Mouse (Mus musculus) limb, embryonic 14.5 days (tissue): Measurements from ENCODE around the gene Paqr8. TPM values are rescaled to one million over a fixed set of nuclear protein-coding genes. Genes with fewer than 3 reads are reported as not detected.

Source experiments
- ATAC-seq: fragments of 200-750 bp; cut with Nextera tagmentation; 2 replicates; pipeline ENCODE4 v1.8.0; 2017; ENCODE audit warnings: low read depth, moderate number of reproducible peaks, moderate TSS enrichment; ENCODE audit not compliant: low FRiP score
- DNase-seq: peaks from one replicate; pipeline ENCODE4 v3.0.0-alpha.2; 2015; ENCODE audit warnings: low spot score
- H3K27ac ChIP-seq: fragments of 300-500 bp; sonication (generic); replicated peaks from 2 replicates; pipeline ENCODE4 v1.5.1; 2014; ENCODE audit warnings: low read depth, mild to moderate bottlenecking, low read length, moderate library complexity, mixed read lengths
- H3K27me3 ChIP-seq: fragments of 300-500 bp; sonication (generic); 2 replicates; pipeline ENCODE4 v1.6.1; 2014; ENCODE audit warnings: low read length, mixed read lengths; ENCODE audit not compliant: control insufficient read depth, insufficient read depth
- H3K36me3 ChIP-seq: fragments of 300-500 bp; sonication (generic); 2 replicates; pipeline ENCODE4 v1.6.1; 2014; ENCODE audit warnings: mild to moderate bottlenecking, low read length, moderate library complexity, mixed read lengths; ENCODE audit not compliant: control insufficient read depth, insufficient read depth
- H3K4me1 ChIP-seq: fragments of 300-500 bp; sonication (generic); 2 replicates; pipeline ENCODE4 v1.6.1; 2014; ENCODE audit warnings: antibody characterized with exemption, low read length, mixed read lengths; ENCODE audit not compliant: control insufficient read depth, insufficient read depth
- H3K4me2 ChIP-seq: fragments of 300-500 bp; sonication (generic); replicated peaks from 2 replicates; pipeline ENCODE4 v1.6.1; 2014; ENCODE audit warnings: low read depth, mild to moderate bottlenecking, low read length, moderate library complexity; ENCODE audit not compliant: severe bottlenecking
- H3K4me3 ChIP-seq: fragments of 300-500 bp; sonication (generic); replicated peaks from 2 replicates; pipeline ENCODE4 v1.5.1; 2014; ENCODE audit warnings: low read length
- H3K9ac ChIP-seq: fragments of 300-500 bp; sonication (generic); 2 replicates; pipeline ENCODE4 v1.6.1; 2014; ENCODE audit warnings: mild to moderate bottlenecking, low read depth, low read length, moderate library complexity; ENCODE audit not compliant: severe bottlenecking
- H3K9me3 ChIP-seq: fragments of 300-500 bp; sonication (generic); 2 replicates; pipeline ENCODE4 v1.6.1; 2016; ENCODE audit warnings: low read length; ENCODE audit not compliant: control insufficient read depth
- POLR2A ChIP-seq: fragments of 200-500 bp; IDR thresholded peaks from 2 replicates; pipeline ENCODE4 v1.8.0; 2012; ENCODE audit warnings: inconsistent platforms, mild to moderate bottlenecking, moderate library complexity, borderline replicate concordance; ENCODE audit not compliant: insufficient read depth, insufficient read length; ENCODE audit errors: extremely low read depth
- WGBS: fragments of 180-500 bp; shearing (Covaris S2); extraction: QIAGEN DNeasy Blood & Tissue Kit; methylation state at CpG from one replicate; pipeline ENCODE4 v1.1.7; 2014; 5-methylcytosine and 5-hydroxymethylcytosine counted together
- polyA plus RNA-seq, 2 experiments: library from polyadenylated mRNA; depleted of rRNA in 1 of 2; stranded (reverse) in 1 of 2; unstranded in 1 of 2; fragments of >200 nt; fragmentation: Nextera tagmentation in 1 of 2; extraction: Ambion mirVana in 1 of 2; gene quantifications; 2 replicates each; pipeline versions ENCODE4 v1.2.1 to v1.2.3; 2012 to 2014

Paqr8 gene
- polyA plus RNA-seq, 2 experiments: 5.7 to 7.9 TPM

- no peak for ATAC-seq
- WGBS: 51% methylated on average over 4 of the region's 4 CpGs
- Histone ChIP-seq H3K27me3 (no peaks in the 10 kb centered on the region), H3K27ac (no peak overlapping the region), H3K4me3 (no peak overlapping the region), H3K4me1 (peaks cover 3% of the 10 kb centered on the region; the same call in 1 of the 2 replicates), H3K36me3 (peaks cover 3% of the 10 kb centered on the region; the same call in 1 of the 2 replicates), H3K9me3 (no peaks in the 10 kb centered on the region), H3K4me2 (no peak overlapping the region), H3K9ac (no peak overlapping the region)
- TF ChIP-seq POLR2A: no peak
- no peak for DNase-seq
These were observed 38.1 kb downstream of the Paqr8 start for GRCm38 (mm10) chr1:20928487-20928886.

- Histone ChIP-seq H3K27ac (no peak overlapping the region), H3K27me3 (no peaks in the 10 kb centered on the region)
- WGBS: 20% methylated on average over 7 of the region's 7 CpGs
These were observed 43.1 kb downstream of the Paqr8 start for GRCm38 (mm10) chr1:20933457-20933856.

GRCm38 (mm10) chr1:20935106-20935505, 44.7 kb downstream of the Paqr8 start:
- H3K36me3 ChIP-seq: peaks cover 3% of the 10 kb centered on the region; the same call in 1 of the 2 replicates
- ATAC-seq: no peak
- no peak for TF ChIP-seq POLR2A
- no peak overlapping the region for H3K9ac ChIP-seq
- no peak overlapping the region for H3K4me3 ChIP-seq
- H3K9me3 ChIP-seq: no peaks in the 10 kb centered on the region
- H3K27me3 ChIP-seq: no peaks in the 10 kb centered on the region
- no peaks in the 10 kb centered on the region for H3K4me1 ChIP-seq
- DNase-seq: no peak
- H3K27ac ChIP-seq: no peak overlapping the region
- WGBS: 89% methylated on average over 22 of the region's 22 CpGs
- no peak overlapping the region for H3K4me2 ChIP-seq

More at GRCm38 (mm10) chr1:20933457-20933856, 43.1 kb downstream of the Paqr8 start:
- no peak overlapping the region for H3K4me3 ChIP-seq
- no peak overlapping the region for H3K9ac ChIP-seq
- H3K4me1 ChIP-seq: no peaks in the 10 kb centered on the region
- H3K9me3 ChIP-seq: no peaks in the 10 kb centered on the region
- ATAC-seq (peak; percentile 79), DNase-seq (peak; percentile 76)
- no peak for TF ChIP-seq POLR2A
- H3K4me2 ChIP-seq: no peak overlapping the region
- peaks cover 3% of the 10 kb centered on the region; the same call in 1 of the 2 replicates for H3K36me3 ChIP-seq

- Histone ChIP-seq H3K4me2 (no peak overlapping the region), H3K9ac (no peak overlapping the region), H3K4me3 (no peak overlapping the region), H3K27me3 (no peaks in the 10 kb centered on the region), H3K27ac (no peak overlapping the region), H3K4me1 (0 out of 2 replicates have a peak, but pooled peaks cover 3% of the 10 kb centered on the region), H3K9me3 (no peaks in the 10 kb centered on the region), H3K36me3 (no peaks in the 10 kb centered on the region)
- 31% methylated on average over 3 of the region's 3 CpGs for WGBS
- no peak for TF ChIP-seq POLR2A
- ATAC-seq (peak; percentile 50; the same call in 1 of the 2 replicates), DNase-seq (peak; percentile 70)
These were observed 48.6 kb downstream of the Paqr8 start for GRCm38 (mm10) chr1:20939046-20939445.

GRCm38 (mm10) chr1:20940151-20940550, 49.7 kb downstream of the Paqr8 start:
- no peak overlapping the region for H3K4me3 ChIP-seq
- no peak overlapping the region for H3K4me2 ChIP-seq
- no peak for TF ChIP-seq POLR2A
- ATAC-seq (peak; percentile 44; the same call in 1 of the 2 replicates), DNase-seq (no peak)
- no peak overlapping the region for H3K27ac ChIP-seq
- H3K4me1 ChIP-seq: 0 out of 2 replicates have a peak, but pooled peaks cover 3% of the 10 kb centered on the region
- H3K27me3 ChIP-seq: no peaks in the 10 kb centered on the region
- 57% methylated on average over 16 of the region's 16 CpGs for WGBS
- H3K9me3 ChIP-seq: no peaks in the 10 kb centered on the region
- no peak overlapping the region for H3K9ac ChIP-seq
- H3K36me3 ChIP-seq: no peaks in the 10 kb centered on the region

GRCm38 (mm10) chr1:20941322-20941721, 50.9 kb downstream of the Paqr8 start:
- Histone ChIP-seq H3K4me1 (0 out of 2 replicates have a peak, but pooled peaks cover 3% of the 10 kb centered on the region), H3K36me3 (no peaks in the 10 kb centered on the region), H3K27me3 (no peaks in the 10 kb centered on the region), H3K9me3 (no peaks in the 10 kb centered on the region), H3K4me2 (no peak overlapping the region), H3K9ac (no peak overlapping the region), H3K27ac (no peak overlapping the region), H3K4me3 (no peak overlapping the region)
- DNase-seq: no peak
- 31% methylated on average over 2 of the region's 2 CpGs for WGBS
- TF ChIP-seq POLR2A: no peak
- no peak for ATAC-seq
